Mouse (Mus musculus): ENCODE data around the gene Pfdn6. TPM values are rescaled to one million over a fixed set of nuclear protein-coding genes. Genes with fewer than 3 reads are reported as not detected.
A peak's percentile ranks its signal among the peaks of the same experiment; 100 is the strongest.

Gene Pfdn6
- polyA plus RNA-seq, 1 experiment from 2014 or later, result 177 TPM

- H3K27me3 ChIP-seq (replicated peaks), result no peaks in the 10 kb centered on the region; the same call in 1 of the 2 replicates
- H3K9ac ChIP-seq, result no peak overlapping the region
- H3K4me2 ChIP-seq, result no peak overlapping the region
- H3K9me3 ChIP-seq (replicated peaks), result peaks cover 11% of the 10 kb centered on the region; the same call in 1 of the 2 replicates
- H3K4me1 ChIP-seq, result peaks cover 5% of the 10 kb centered on the region; the same call in 1 of the 2 replicates
- H3K27ac ChIP-seq, result no peak overlapping the region
- WGBS (ENCODE audit: insufficient replicate concordance), result under 1% methylated on average over 9 of the region's 9 CpGs
- peaks cover 30% of the 10 kb centered on the region for H3K36me3 ChIP-seq
- H3K4me3 ChIP-seq, result no peak overlapping the region
- ATAC-seq, result peak; percentile 65
These were observed 28.3 kb upstream of the Pfdn6 start for GRCm38 (mm10) chr17:33968489-33968888.

DNA sequence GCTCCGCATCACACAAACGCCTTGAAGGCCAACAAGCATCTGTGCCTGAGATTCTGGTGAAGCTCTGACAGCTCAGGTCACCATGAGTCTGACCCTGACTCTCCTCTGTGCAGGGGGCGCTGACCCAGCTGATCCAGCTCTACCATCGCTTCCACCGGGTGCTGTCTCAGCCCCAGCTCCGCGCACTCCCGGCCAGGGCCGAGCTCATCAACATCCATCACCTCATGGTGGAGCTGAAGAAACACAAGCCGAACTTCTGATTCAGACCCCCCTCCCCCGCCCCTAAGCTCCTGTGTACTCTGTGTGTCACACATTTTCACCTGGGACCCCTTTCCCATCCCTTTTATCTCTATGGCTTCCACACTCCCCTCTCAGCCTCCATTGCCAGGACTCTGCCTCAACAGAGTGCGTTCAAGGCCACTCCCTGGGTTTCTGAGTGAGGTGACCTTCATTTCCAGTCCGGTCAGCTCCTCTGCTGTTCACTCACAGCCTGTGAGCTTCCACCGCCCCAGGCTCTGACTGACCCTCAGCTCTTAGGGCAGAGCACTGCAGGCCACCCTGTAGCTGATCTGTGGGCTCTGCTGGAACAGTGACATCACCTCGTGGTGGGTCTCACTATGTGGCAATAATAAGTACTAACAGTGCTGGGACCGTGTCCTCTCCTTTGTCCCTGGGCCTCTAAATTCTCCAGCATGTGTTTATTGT is 25.9 kb upstream of the Pfdn6 start:
- H3K4me2 ChIP-seq, result no peak overlapping the region
- H3K27ac ChIP-seq, result no peak overlapping the region
- H3K27me3 ChIP-seq (replicated peaks), result no peaks in the 10 kb centered on the region
- WGBS (ENCODE audit: insufficient replicate concordance), result 81% methylated on average over 16 of the region's 16 CpGs
- H3K4me1 ChIP-seq, result peaks cover 4% of the 10 kb centered on the region; the same call in 1 of the 2 replicates
- peaks cover 11% of the 10 kb centered on the region; the same call in 1 of the 2 replicates for H3K9me3 ChIP-seq (replicated peaks)
- H3K4me3 ChIP-seq, result no peak overlapping the region
- H3K9ac ChIP-seq, result no peak overlapping the region
- H3K36me3 ChIP-seq, result peaks cover 55% of the 10 kb centered on the region
- no peak for ATAC-seq

DNA sequence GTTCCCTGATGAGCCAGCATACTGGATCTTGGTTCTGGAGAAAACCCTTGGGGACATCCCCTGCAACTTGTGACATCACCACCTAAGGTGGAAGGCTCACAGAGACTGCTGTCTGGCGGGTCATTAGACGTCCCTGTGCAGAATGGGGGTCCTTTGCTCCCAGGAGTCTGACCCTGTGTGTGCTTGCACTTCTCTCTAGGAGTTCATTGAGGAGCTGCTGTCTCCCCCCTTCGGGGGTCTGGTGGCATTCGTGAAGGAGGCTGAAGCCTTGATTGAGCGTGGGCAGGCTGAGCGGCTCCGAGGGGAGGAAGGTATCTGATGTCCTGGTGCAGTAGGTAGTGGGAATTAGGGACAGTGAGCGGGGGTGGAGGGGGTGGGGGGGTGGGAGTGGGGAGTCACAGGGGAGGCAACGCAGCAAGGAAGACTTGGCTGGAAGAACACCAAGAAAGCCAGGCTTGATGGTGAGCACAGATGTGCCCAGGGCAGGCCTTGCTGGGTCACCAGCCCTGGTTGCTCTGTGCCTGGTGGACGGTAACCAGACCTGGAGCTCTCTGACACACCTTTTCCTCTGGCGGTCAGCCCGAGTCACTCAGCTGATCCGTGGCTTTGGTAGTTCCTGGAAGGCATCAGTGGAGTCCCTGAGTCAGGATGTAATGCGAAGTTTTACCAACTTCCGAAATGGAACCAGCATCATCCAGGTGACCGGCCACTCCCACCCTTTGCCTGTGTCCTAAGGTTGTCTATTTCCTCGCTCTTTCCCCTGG is 25.1 kb upstream of the Pfdn6 start:
- H3K4me3 ChIP-seq, result no peak overlapping the region
- no peaks in the 10 kb centered on the region for H3K27me3 ChIP-seq (replicated peaks)
- no peak overlapping the region for H3K4me2 ChIP-seq
- no peak overlapping the region for H3K27ac ChIP-seq
- H3K4me1 ChIP-seq, result peaks cover 4% of the 10 kb centered on the region; the same call in 1 of the 2 replicates
- 85% methylated on average over 17 of the region's 17 CpGs for WGBS (ENCODE audit: insufficient replicate concordance)
- no peak overlapping the region for H3K9ac ChIP-seq
- H3K36me3 ChIP-seq, result peaks cover 62% of the 10 kb centered on the region
- H3K9me3 ChIP-seq (replicated peaks), result peaks cover 10% of the 10 kb centered on the region; the same call in 1 of the 2 replicates
- no peak for ATAC-seq

- Histone ChIP-seq H3K4me3 (no peak overlapping the region), H3K27ac (no peak overlapping the region), H3K4me2 (no peak overlapping the region), H3K4me1 (no peaks in the 10 kb centered on the region), H3K36me3 (peaks cover 86% of the 10 kb centered on the region), H3K27me3 (replicated peaks) (no peaks in the 10 kb centered on the region), H3K9ac (no peak overlapping the region), H3K9me3 (replicated peaks) (no peaks in the 10 kb centered on the region)
- 85% methylated on average over 7 of the region's 7 CpGs for WGBS (ENCODE audit: insufficient replicate concordance)
- ATAC-seq, result no peak
These were observed 22.7 kb upstream of the Pfdn6 start for GRCm38 (mm10) chr17:33962876-33963275.

- Histone ChIP-seq H3K4me3 (no peak overlapping the region), H3K9ac (no peak overlapping the region), H3K36me3 (peaks cover 70% of the 10 kb centered on the region), H3K27me3 (replicated peaks) (no peaks in the 10 kb centered on the region), H3K27ac (no peak overlapping the region), H3K9me3 (replicated peaks) (no peaks in the 10 kb centered on the region), H3K4me1 (peaks cover 15% of the 10 kb centered on the region), H3K4me2 (no peak overlapping the region)
- 89% methylated on average over 15 of the region's 15 CpGs for WGBS (ENCODE audit: insufficient replicate concordance)
- ATAC-seq, result no peak
These were observed 19.8 kb upstream of the Pfdn6 start for GRCm38 (mm10) chr17:33959948-33960347.

- no peaks in the 10 kb centered on the region for H3K27me3 ChIP-seq (replicated peaks)
- ATAC-seq, result no peak
- no peak overlapping the region for H3K27ac ChIP-seq
- H3K36me3 ChIP-seq, result peaks cover 73% of the 10 kb centered on the region
- peaks cover 21% of the 10 kb centered on the region for H3K4me1 ChIP-seq
- no peaks in the 10 kb centered on the region for H3K9me3 ChIP-seq (replicated peaks)
- no peak overlapping the region for H3K4me2 ChIP-seq
- 88% methylated on average over 13 of the region's 13 CpGs for WGBS (ENCODE audit: insufficient replicate concordance)
- H3K4me3 ChIP-seq, result no peak overlapping the region
- H3K9ac ChIP-seq, result no peak overlapping the region
These were observed 19.0 kb upstream of the Pfdn6 start for GRCm38 (mm10) chr17:33959135-33959534.

GRCm38 (mm10) chr17:33958451-33958850 is 18.3 kb upstream of the Pfdn6 start:
- H3K27ac ChIP-seq, result no peak overlapping the region
- no peak overlapping the region for H3K4me2 ChIP-seq
- H3K4me1 ChIP-seq, result peaks cover 28% of the 10 kb centered on the region
- ATAC-seq, result no peak
- no peaks in the 10 kb centered on the region for H3K9me3 ChIP-seq (replicated peaks)
- 87% methylated on average over 11 of the region's 11 CpGs for WGBS (ENCODE audit: insufficient replicate concordance)
- H3K27me3 ChIP-seq (replicated peaks), result no peaks in the 10 kb centered on the region
- H3K9ac ChIP-seq, result no peak overlapping the region
- no peak overlapping the region for H3K4me3 ChIP-seq
- peaks cover 73% of the 10 kb centered on the region for H3K36me3 ChIP-seq

- H3K36me3 ChIP-seq, result peaks cover 73% of the 10 kb centered on the region
- 80% methylated on average over 6 of the region's 6 CpGs for WGBS (ENCODE audit: insufficient replicate concordance)
- H3K9ac ChIP-seq, result no peak overlapping the region; the same call in 1 of the 2 replicates
- H3K9me3 ChIP-seq (replicated peaks), result no peaks in the 10 kb centered on the region
- H3K4me2 ChIP-seq, result 0 out of 2 replicates have a peak overlapping the region, but pooled peaks have one; percentile 91
- no peak overlapping the region for H3K4me3 ChIP-seq
- no peak for ATAC-seq
- H3K4me1 ChIP-seq, result peaks cover 38% of the 10 kb centered on the region
- no peak overlapping the region for H3K27ac ChIP-seq
- no peaks in the 10 kb centered on the region for H3K27me3 ChIP-seq (replicated peaks)
These were observed 17.4 kb upstream of the Pfdn6 start for GRCm38 (mm10) chr17:33957493-33957892.

GRCm38 (mm10) chr17:33956336-33956735 is 16.2 kb upstream of the Pfdn6 start:
- Histone ChIP-seq H3K4me1 (peaks cover 49% of the 10 kb centered on the region), H3K36me3 (peaks cover 70% of the 10 kb centered on the region), H3K9me3 (replicated peaks) (no peaks in the 10 kb centered on the region), H3K4me3 (peak overlapping the region; percentile 80), H3K27me3 (replicated peaks) (no peaks in the 10 kb centered on the region), H3K4me2 (peak overlapping the region; percentile 91), H3K9ac (peak overlapping the region; percentile 84), H3K27ac (peak overlapping the region; percentile 90)
- WGBS (ENCODE audit: insufficient replicate concordance), result 3% methylated on average over 10 of the region's 10 CpGs
- ATAC-seq, result no peak

- peaks cover 56% of the 10 kb centered on the region for H3K4me1 ChIP-seq
- WGBS (ENCODE audit: insufficient replicate concordance), result under 1% methylated on average over 50 of the region's 50 CpGs
- H3K36me3 ChIP-seq, result peaks cover 65% of the 10 kb centered on the region
- H3K9me3 ChIP-seq (replicated peaks), result no peaks in the 10 kb centered on the region
- peak; percentile 81 for ATAC-seq
- peak within 1 kb of the TSS; percentile 80 for H3K4me3 ChIP-seq
- H3K4me2 ChIP-seq, result peak within 1 kb of the TSS; percentile 91
- no peaks in the 10 kb centered on the region for H3K27me3 ChIP-seq (replicated peaks)
- peak within 1 kb of the TSS; percentile 84 for H3K9ac ChIP-seq
- H3K27ac ChIP-seq, result peak within 1 kb of the TSS; percentile 92
These were observed 15.5 kb upstream of the Pfdn6 start, which contains the start of the genes Vps52 and Rps18 for GRCm38 (mm10) chr17:33955555-33956214. Gene Vps52, plus strand, starts transcription at chr17:33955812. Gene Rps18, minus strand, starts transcription at chr17:33956001.

DNA sequence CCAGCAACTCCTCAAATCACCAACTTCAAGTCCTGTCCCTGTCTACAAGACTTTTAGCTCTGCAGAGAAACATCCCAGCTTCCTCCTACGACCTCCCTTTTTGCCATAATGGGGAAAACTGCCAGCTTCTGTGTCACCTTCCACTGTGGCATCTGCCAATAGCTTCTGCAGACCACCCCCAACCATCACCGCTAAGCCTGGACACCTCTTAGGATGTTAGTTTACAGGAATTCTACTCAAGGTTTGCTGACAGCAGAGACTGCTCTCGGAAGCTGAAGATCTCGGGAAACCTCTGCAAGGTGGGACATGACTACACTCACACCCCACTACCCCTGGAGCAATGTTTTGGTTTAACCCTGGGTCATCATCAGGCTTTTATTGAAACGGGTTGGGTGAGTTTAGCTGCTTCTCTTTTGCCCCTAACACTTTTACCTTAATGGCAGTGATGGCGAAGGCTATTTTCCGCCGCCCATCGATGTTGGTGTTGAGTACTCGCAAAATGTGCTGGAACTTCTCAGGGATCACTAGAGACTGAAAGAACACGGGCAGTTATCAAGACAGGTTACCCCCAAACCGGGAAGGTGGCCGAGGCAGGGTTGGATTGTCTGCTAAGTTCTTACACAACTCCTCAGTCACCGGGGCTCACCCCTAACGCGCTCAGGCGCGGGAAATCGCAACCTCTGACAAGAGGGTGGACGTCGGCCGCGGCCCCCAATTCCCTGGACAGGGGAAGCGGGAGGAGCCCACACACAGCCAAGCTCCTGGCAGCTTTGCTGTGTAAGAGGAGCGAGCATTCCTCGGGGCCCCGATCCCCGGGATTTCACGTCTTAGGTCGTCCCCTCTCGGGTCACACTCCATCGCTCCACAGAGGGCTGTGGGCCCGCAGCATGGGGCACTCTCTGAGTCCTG is 14.8 kb upstream of the Pfdn6 start:
- H3K9me3 ChIP-seq (replicated peaks), result no peaks in the 10 kb centered on the region
- H3K4me2 ChIP-seq, result peak overlapping the region; percentile 90
- WGBS (ENCODE audit: insufficient replicate concordance), result under 1% methylated on average over 33 of the region's 33 CpGs
- H3K36me3 ChIP-seq, result peaks cover 65% of the 10 kb centered on the region
- peak overlapping the region; percentile 80 for H3K4me3 ChIP-seq
- no peaks in the 10 kb centered on the region for H3K27me3 ChIP-seq (replicated peaks)
- peak overlapping the region; percentile 92 for H3K27ac ChIP-seq
- H3K4me1 ChIP-seq, result peaks cover 64% of the 10 kb centered on the region
- H3K9ac ChIP-seq, result peak overlapping the region; percentile 84
- no peak for ATAC-seq

Data from liver, embryonic 12.5 days (tissue).